Mouse (Mus musculus) thymus, adult 18-20 months (tissue): ENCODE results near the gene Gpr156.
"Not testable (repeated sequence)": the region's sequence is repeated elsewhere in the genome, so short reads cannot be mapped to it uniquely, and the experiment has no call there.

Experiments
- DNase-seq, 2 experiments: peaks; one replicate each; pipeline ENCODE4 v3.0.0; 2022; ENCODE audit warnings: mixed read lengths in 2 of 2

The Gpr156 gene

DNA sequence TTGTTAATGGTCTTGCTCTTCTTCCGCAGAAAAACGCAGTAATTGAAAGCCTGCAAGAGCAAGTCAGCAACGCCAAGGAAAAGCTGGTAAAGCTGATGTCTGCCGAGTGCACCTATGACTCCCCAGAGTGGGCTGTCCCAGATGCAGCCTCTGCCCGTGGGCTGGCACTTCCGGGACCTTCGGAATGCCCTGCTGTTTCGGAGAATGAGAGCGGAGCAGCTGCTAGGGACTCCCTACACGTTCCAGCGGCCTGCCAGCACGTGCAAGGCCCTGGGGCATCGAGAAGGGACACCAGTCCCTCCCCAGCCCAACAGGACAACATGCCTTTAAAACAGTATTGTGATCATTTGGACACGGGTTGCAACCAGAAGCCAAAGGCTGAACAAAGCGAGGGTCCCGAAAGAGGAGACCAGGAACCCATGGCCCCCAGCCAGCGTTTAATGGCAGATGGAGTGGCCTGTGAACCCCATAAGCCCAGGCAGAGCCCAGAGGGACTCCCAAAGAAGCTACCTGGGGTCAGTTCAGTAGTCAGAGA lies 88.3 kb downstream of the Gpr156 start:
- no peak for DNase-seq

DNA sequence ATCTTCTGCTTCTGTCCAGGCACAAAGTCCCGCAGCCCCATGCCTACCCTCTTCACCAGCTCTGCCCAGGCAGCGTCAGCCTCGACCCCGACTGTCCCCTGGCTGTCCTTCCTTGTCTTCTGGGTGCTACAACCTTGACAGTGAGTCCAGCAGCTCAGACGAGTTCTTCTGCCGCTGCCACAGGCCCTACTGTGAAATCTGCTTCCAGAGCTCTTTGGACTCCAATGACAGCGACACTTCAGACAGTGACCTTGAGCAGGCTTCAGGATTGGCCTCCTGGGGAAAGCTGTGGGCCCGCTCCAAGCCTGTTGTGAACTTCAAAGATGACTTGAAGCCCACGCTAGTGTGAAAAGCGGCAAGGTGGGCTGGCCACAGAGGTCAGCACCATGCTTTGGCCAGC lies 89.2 kb downstream of the Gpr156 start:
- DNase-seq: no peak

DNA sequence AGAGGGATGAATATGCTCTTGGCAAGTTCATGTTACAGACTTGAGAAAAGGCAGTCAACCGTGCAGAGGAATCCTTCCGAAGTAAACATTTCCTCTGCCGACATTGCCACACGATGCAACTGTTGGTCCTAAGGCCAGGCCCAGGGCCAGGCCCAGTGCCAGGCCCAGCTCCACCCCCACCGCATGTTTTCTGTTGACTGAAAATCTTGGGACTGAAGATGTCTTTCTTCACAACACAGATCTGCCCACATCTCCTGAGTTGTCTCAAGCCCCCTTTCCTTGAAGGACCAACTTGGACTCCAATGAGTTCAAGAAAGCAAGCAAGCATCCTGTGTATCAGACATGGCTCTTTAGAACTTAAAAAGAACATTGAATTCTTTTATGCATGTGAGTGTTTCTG lies 92.1 kb downstream of the Gpr156 start:
- no peak for DNase-seq

DNA sequence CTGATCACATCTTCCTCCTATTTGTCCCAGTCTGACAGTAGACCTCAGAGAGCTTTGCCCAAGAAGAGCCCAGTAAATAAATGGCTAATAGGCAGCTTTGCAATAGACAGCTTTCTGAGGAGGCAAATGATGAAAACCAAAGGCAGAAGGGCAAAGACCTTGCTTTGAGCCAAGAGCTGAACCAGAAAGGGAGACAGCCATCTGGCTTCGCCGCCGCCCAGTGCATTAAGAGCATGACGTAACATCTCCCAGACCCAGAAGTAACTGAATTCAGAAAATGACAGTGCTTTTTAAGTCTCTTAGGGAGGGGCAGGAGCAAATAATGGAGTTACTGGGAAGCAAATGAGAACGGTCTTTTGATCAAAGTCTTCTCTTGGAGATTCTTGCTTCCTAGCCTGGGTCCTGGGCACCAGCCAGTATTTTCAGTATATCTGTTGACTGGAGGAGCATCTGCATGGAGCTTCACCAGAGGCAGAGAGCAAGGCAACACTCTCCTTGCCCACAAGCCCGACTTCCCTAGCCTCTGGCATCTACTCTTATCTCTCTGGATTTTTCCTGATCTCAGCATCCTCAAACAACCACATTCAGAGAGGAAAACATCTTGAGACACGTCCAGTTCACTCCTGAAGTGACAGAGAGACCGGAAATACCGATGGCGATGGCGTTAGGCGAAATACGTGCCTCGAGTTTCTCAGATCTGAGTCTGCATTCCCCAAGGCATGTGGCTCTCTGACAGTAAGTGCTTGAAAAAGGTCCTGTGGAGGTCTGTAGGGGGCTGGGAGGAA lies 92.9 kb downstream of the Gpr156 start:
- no peak for DNase-seq

DNA sequence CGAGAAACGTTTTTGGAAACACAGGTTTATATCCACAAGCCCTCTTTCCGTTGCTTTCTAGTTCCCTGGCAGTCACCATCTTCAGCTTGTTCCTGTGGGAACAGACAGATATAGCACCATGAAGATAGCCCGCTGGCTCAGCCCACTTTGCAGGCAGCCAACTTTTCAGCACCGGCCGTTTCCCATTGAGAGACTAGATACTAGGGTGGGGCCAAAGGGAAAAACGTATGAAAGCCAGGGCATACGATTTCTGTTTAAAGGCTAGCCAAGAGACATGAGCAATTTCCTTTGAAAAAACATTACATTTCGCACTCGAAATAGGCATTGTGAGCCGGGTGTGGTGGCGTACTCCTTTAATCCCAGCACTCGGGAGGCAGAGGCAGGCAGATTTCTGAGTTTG lies 95.2 kb downstream of the Gpr156 start:
- DNase-seq: no peak

DNA sequence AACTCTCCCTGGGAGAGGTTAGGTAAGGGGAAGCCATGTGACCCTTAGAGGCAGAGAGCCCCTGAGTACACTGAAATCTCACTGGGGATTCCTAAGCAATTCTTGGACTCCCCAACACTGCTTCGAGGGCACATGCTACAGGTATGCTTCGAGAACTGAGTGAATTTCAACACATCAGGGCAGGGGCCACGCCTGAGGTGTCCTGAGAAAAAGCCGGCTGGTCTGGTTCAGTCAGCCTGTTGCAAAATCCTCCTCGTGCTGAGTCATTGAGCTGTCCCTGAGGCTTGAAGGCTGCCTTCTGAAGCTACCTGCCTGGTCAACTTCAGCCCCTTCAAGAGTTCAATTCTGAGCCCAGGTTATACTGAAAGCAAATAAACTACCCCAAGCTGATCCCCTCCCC lies 96.1 kb downstream of the Gpr156 start:
- no peak for DNase-seq

DNA sequence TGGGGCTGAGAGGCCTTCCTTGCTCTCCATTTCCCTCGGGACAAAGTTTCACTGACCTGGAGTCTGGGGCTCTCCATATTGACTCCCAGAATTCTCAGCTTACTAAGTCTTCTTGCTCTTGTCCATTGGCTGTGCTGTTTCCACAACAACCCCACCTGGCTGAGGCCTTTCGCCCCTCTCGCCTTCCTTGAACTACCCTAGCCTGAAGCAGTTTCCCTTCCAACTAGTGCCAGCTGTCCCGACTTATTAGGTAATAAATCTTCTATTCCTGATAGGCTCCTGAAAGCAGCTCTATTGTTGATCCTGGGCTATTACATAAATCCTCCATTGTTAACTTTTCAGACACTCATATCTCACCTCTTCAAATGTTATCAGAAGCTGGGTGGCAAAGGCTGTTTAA lies 96.6 kb downstream of the Gpr156 start:
- DNase-seq: no peak

DNA sequence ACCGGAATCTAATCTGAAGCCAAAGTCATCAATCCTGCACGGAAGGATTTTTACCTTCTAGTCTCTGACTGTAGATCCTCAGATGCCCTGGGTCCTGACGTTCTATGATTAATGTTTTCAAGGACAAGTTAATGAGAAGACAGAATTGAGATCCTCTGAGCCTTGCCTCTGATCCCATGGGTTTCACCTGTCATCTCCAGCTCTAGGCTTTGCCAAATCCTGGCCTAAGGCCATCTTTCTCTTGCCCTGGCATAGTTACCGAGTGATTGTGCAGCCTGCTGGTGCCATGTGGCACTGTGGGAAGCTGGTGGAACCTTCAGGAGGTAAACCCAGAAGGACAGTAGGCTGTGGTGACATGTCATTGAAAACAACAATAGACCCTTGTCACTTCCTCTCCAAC lies 98.7 kb downstream of the Gpr156 start:
- DNase-seq: no peak

DNA sequence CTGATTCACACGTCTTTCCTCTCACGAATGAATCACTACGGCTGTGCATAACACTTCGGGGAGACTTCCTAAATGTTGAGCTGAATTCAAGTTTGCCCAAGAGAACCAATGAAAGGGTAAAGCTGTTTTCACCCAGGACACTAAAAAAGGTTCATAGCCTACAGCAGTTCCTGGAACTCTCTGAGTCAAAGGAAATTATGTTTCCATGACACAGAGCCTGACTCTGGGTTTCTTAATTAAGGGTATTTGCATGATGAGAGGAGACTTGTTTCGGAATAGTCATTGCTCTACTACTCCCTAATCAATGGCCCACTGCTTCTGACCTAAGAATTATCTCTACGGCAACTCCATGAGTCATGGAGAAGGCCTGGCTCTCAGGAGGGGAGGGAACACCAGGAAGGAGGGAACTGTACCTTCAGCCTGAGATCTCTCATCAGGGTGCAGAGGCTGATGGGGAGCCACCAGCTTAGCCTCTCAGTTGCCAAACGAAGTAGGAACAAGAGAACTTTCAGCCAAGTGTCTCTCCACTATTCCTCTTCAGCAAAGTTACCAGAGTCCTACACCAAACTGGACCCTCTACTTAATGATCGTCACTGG lies 100.7 kb downstream of the Gpr156 start:
- no peak for DNase-seq

DNA sequence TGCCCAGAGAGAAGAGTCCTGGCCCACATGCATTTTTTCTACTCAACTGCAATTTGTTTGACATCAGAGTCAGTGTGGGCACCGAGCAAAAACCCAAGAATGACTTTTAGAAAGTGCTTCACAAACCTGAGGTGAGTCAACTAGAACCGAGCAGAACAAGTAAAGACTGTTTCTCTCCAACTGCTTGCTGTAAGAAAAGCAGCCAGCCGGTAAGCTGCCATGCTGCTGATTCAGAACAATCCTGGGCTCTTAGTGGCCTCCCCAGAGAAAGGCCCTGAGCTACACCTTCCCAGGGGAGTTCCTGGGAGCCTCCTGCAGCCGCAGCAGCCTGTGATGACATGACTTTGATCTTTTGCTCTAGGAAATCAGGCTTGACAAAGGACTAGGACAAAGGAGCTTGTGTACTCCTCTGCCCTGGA lies 101.7 kb downstream of the Gpr156 start:
- DNase-seq: no peak

DNA sequence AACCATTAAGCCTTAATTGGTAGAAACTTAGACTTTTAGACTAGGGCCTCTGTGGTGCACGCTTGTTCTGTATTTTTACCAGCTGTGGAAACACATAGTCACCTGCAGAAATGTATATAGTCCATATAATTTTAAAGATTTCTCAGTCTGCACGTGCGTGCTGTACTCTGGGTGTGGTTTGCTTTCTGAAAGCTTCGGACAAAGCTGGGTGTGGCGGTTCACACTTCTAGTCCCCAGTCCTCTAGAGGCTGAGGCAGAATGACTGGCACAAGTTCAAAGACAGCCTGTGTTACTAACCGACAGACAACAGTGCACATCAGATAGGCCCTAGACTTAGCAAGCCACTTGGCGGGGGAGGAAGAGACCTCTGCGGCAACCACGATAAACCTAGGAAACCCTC lies 116.3 kb downstream of the Gpr156 start:
- DNase-seq: no peak

DNA sequence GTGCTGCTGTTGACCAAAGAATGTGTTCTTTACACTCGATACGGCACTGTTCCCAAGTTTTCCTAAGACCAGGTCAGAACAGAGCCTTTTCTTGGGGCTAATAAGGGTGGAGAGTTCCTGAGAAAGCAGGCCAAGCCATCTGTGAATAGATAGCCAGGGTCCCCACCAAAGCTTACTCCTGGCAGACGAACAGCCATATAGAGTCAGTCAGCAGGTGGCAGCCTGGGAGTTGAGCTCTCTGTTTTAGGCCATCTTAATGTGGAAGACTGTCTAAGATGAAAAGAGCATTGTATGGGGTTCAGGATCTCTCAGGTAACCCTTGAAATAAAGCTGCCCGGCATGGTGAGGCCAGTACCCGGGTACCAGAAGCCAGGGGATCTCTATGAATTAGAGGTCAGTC lies 116.8 kb downstream of the Gpr156 start:
- DNase-seq: no peak

DNA sequence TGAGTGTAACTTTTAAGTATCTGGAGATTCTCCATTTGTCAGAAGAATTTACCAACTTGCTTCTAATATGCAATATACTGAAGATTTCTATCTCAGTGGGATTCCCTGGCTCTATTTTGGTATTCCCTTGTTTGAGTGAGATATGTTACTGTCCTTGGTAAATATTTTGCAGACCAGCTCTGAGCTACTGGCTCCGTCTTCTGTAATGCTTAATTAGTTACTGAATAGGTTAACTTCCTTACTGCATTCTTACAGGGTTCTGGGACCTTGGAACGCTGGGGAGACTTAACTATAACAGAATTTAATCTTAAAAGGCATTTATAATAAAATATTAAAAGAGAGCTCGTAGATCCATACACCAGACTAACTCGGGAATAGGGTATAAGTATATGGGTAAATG lies 121.8 kb downstream of the Gpr156 start:
- DNase-seq: not testable (repeated sequence)

DNA sequence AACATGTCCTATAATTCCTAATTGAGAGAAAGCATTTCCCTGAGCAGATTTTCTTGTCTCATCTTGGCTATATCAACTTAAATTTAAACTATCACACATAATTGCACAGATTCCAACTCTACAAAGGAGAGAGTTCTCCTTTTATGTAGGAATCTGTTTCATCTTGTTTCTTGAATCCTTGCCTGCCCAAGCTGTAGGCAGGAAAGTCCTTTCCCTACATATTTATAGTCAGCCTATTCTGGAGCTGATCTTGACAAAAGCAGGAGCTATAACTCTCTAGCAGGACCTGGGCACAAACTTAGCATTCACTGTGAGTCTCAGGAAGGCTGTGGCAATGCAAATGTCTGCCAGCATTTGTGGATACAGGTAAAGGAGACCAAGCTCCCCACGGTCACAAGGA lies 125.9 kb downstream of the Gpr156 start:
- DNase-seq: no peak

DNA sequence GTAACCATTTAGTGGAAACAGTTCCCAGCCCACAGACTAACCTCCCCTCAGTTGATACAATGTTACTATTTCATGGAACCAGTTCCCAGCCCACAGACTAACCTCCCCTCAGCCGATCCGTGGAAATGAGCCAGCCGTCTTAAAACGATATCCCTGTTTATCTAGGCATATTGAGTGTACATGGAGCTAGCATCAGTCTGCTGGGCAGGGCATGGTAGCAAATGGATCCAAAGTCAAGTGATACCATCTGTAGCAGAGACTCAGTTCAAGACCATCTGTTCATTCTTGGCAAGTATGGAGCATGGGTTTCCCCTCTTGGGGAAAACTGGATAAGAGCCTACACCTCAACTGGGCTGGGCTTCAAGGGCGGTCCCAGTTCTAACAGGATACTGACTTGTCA lies 128.3 kb downstream of the Gpr156 start:
- DNase-seq: no peak

DNA sequence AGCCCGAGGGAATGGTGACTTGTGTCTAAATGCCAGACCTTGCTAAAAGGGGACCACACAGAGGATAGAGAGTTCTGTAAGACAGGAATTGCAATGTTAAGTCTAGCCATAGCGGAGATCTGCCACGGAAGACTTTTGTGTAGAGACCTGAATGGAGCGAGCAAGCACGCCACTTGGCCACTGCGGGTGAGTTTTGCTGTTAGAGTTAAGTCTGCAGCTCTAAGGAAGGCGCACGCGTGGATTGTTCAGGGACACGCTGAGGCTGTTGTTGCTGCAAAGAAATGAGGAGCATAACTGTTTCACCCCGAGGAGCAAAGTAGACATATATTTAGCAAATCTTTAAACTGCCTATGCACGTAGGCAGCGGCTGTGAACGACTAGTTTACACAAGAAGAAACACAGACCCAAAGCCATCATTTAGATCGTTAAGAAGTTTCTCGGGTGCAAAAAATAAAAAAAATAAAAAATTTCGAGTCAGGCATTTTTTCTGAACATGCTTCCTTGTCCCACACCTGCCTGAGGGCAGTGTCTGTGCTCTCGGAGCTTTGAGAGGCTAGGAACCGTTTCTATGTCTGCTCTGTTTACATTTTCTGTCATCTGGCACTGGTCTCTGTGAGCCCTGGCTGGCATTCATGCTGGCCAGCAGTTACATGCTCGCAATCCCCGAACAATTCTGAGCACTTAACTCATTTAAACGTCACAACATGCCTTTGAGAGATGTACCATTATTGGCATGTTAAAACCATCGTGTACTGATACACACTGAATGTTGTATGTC lies 131.7 kb downstream of the Gpr156 start:
- DNase-seq: no peak
